Mouse (Mus musculus): ENCODE measurements around the gene Lrit2. TPM values are rescaled to one million over a fixed set of nuclear protein-coding genes. Genes with fewer than 3 reads are reported as not detected.

Gene Lrit2
- polyA plus RNA-seq, 1 experiment from 2014 or later: not detected

GRCm38 (mm10) chr14:37094436-37094835, 26.7 kb downstream of the Lrit2 start:
- Histone ChIP-seq H3K9me3 (replicated peaks) (no peaks in the 10 kb centered on the region), H3K4me1 (peaks cover 9% of the 10 kb centered on the region), H3K36me3 (no peaks in the 10 kb centered on the region), H3K27ac (no peak overlapping the region), H3K27me3 (peaks cover 29% of the 10 kb centered on the region), H3K9ac (no peak overlapping the region), H3K4me3 (no peak overlapping the region), H3K4me2 (replicated peaks) (no peak overlapping the region)
- 66% methylated on average over 6 of the region's 6 CpGs for WGBS
- no peak for ATAC-seq (ENCODE audit: low FRiP score)

DNA sequence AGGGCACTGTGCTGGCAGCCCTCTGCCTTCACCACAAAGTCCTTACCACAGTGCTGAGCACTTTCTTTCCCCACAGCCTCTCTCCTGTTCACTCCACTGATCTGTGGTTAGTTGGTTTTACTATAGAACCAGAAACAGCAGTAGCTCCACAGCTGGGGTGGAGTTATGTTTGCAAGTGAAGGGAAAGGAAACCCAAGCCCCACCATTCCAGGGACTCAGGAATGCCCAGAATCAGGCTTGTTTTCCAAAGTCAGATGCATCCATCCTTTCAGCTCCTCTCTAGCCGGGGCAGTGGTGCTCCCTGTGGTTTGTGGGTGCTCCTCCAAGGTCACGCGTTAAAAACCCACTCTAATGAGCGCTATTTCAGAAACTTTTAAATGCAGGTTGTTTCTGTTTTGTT, 27.8 kb downstream of the Lrit2 start:
- no peak for ATAC-seq (ENCODE audit: low FRiP score)
- Histone ChIP-seq H3K27me3 (peaks cover 30% of the 10 kb centered on the region), H3K9ac (no peak overlapping the region), H3K4me3 (no peak overlapping the region), H3K9me3 (replicated peaks) (no peaks in the 10 kb centered on the region), H3K36me3 (no peaks in the 10 kb centered on the region), H3K27ac (no peak overlapping the region), H3K4me2 (replicated peaks) (no peak overlapping the region), H3K4me1 (peaks cover 9% of the 10 kb centered on the region)
- WGBS: 82% methylated on average over 4 of the region's 4 CpGs

DNA sequence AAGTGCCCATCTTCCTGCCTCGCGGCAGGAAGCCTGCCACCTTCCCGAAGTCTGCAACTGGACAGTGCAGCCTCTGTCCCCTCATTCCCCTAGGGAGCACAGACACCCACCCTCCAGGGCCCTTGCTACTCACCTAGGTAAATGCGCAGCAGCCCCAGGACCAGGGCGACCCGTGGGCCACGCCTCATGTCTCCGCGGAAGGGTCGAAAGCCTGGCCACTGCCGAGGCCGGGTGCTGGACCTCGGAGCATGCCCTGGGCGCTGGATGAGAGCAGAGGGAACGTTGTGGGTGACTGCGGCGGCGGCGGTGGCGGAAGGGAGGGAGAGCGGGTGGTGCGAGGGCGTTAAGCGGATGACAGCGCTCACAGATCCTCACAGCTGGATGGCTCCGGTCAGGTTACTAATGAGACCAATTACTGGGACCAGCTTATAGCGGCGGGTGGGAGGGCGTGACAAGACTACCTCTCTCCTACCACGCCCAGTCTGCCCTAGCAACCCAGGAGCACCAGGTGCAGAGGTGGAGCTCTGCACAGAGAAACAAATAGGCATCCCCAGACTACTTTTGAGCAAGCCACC, 30.3 kb downstream of the Lrit2 start, which contains the start of gene Cdhr1:
Cdhr1 (minus strand) TSS at position 392 of the 575 bp plus-strand sequence.
- Histone ChIP-seq H3K9ac (peak within 1 kb of the TSS; percentile 53), H3K27me3 (peaks cover 30% of the 10 kb centered on the region), H3K27ac (no peak within 1 kb of the TSS), H3K4me2 (replicated peaks) (peak within 1 kb of the TSS; percentile 79), H3K4me1 (peaks cover 9% of the 10 kb centered on the region), H3K9me3 (replicated peaks) (no peaks in the 10 kb centered on the region), H3K4me3 (peak within 1 kb of the TSS; percentile 38), H3K36me3 (no peaks in the 10 kb centered on the region)
- whole genome bisulfite sequencing: 1% methylated on average over 30 of the region's 30 CpGs
- peak; percentile 80 for ATAC-seq (ENCODE audit: low FRiP score)

DNA sequence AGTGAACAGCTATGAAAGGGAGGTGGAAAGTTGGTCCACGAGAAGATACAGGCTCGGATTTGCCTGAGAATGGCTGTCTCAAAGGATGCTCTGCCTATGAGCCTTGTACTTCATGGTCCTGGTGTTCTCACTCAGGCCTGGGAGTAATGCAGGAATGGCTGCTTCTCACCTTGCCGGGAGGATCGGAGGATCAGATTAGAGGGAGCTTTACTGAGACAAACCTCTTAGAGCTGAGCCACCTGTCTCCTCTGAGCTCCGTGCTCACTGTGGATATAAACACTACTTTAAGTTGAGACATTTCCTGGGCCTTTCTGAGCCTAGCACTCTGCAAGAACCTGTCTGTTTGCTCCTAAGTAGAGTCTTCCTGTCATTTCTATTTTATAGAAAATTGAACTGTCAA, 33.8 kb downstream of the Lrit2 start:
- peaks cover 9% of the 10 kb centered on the region for H3K4me1 ChIP-seq
- 82% methylated on average over 5 of the region's 5 CpGs for WGBS
- no peak overlapping the region for H3K27ac ChIP-seq
- H3K9me3 ChIP-seq (replicated peaks): no peaks in the 10 kb centered on the region
- no peak for ATAC-seq (ENCODE audit: low FRiP score)
- H3K36me3 ChIP-seq: no peaks in the 10 kb centered on the region
- H3K9ac ChIP-seq: no peak overlapping the region
- H3K4me3 ChIP-seq: no peak overlapping the region
- peaks cover 28% of the 10 kb centered on the region for H3K27me3 ChIP-seq
- H3K4me2 ChIP-seq (replicated peaks): no peak overlapping the region

- WGBS: 83% methylated on average over 3 of the region's 3 CpGs
- no peak overlapping the region for H3K4me3 ChIP-seq
- no peak for ATAC-seq (ENCODE audit: low FRiP score)
- peaks cover 19% of the 10 kb centered on the region for H3K27me3 ChIP-seq
- no peaks in the 10 kb centered on the region for H3K9me3 ChIP-seq (replicated peaks)
- no peak overlapping the region for H3K9ac ChIP-seq
- H3K36me3 ChIP-seq: no peaks in the 10 kb centered on the region
- H3K4me1 ChIP-seq: peaks cover 9% of the 10 kb centered on the region
- H3K4me2 ChIP-seq (replicated peaks): no peak overlapping the region
- H3K27ac ChIP-seq: no peak overlapping the region
These were observed 34.8 kb downstream of the Lrit2 start for GRCm38 (mm10) chr14:37102484-37102883.

DNA sequence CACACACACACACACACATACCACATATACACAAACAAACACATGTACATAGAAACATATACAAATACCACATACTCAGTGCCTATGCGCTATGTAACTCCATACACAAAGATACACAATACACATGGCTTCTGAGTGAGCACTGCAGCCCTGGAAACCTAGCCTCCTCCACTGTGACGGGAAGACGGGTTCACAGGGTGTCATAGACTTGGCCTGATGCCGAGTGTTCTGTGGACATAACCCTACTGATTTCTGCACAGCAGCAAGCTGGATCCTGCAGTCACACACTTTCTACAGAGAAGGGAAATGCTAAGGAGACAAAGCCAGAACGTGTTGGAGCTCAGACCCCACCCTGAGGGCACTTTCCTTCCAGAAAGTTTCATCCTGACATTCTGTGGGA, 37.0 kb downstream of the Lrit2 start:
- H3K9ac ChIP-seq: no peak overlapping the region
- H3K4me2 ChIP-seq (replicated peaks): no peak overlapping the region
- no peak overlapping the region for H3K27ac ChIP-seq
- 67% methylated on average over 5 of the region's 5 CpGs for WGBS
- no peak for ATAC-seq (ENCODE audit: low FRiP score)
- H3K4me1 ChIP-seq: no peaks in the 10 kb centered on the region
- H3K27me3 ChIP-seq: no peaks in the 10 kb centered on the region
- H3K4me3 ChIP-seq: no peak overlapping the region
- H3K36me3 ChIP-seq: no peaks in the 10 kb centered on the region
- no peaks in the 10 kb centered on the region for H3K9me3 ChIP-seq (replicated peaks)

DNA sequence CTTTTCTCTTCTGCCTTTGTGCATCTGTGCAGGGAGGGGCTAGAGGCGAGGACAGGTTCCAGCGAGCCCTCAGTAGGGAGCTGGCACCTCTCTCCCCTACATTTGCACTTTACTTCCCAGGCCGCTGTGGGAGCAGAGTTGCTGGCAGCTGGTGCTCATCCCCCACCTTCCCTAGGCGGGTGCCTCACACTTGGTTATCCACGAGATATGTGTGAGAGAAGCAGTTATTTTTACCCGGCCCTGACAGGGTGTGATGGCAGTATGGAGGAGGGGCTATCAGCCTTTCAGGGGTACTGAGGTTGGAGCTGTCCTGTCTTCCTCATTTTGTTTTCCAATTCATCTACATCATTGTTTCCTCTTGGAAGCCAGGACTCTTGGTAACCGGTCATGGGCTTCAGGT, 38.1 kb downstream of the Lrit2 start:
- Histone ChIP-seq H3K4me1 (no peaks in the 10 kb centered on the region), H3K27me3 (no peaks in the 10 kb centered on the region), H3K4me2 (replicated peaks) (no peak overlapping the region), H3K9ac (no peak overlapping the region), H3K4me3 (no peak overlapping the region), H3K9me3 (replicated peaks) (no peaks in the 10 kb centered on the region), H3K27ac (no peak overlapping the region), H3K36me3 (no peaks in the 10 kb centered on the region)
- no peak for ATAC-seq (ENCODE audit: low FRiP score)
- WGBS: 29% methylated on average over 7 of the region's 7 CpGs

- H3K4me3 ChIP-seq: no peak overlapping the region
- ATAC-seq (ENCODE audit: low FRiP score): no peak
- H3K9me3 ChIP-seq (replicated peaks): no peaks in the 10 kb centered on the region
- WGBS: 88% methylated on average over 8 of the region's 8 CpGs
- H3K36me3 ChIP-seq: no peaks in the 10 kb centered on the region
- no peaks in the 10 kb centered on the region for H3K4me1 ChIP-seq
- no peak overlapping the region for H3K27ac ChIP-seq
- no peaks in the 10 kb centered on the region for H3K27me3 ChIP-seq
- H3K9ac ChIP-seq: no peak overlapping the region
- no peak overlapping the region for H3K4me2 ChIP-seq (replicated peaks)
These were observed 41.7 kb downstream of the Lrit2 start for GRCm38 (mm10) chr14:37109460-37109859.

GRCm38 (mm10) chr14:37109975-37110374, 42.2 kb downstream of the Lrit2 start:
- 76% methylated on average over 9 of the region's 9 CpGs for WGBS
- no peak for ATAC-seq (ENCODE audit: low FRiP score)
- H3K36me3 ChIP-seq: no peaks in the 10 kb centered on the region

GRCm38 (mm10) chr14:37110456-37110855, 42.7 kb downstream of the Lrit2 start:
- 86% methylated on average over 2 of the region's 2 CpGs for WGBS
- Histone ChIP-seq H3K9ac (no peak overlapping the region), H3K27me3 (no peaks in the 10 kb centered on the region), H3K4me2 (replicated peaks) (no peak overlapping the region), H3K4me1 (no peaks in the 10 kb centered on the region), H3K36me3 (no peaks in the 10 kb centered on the region), H3K4me3 (no peak overlapping the region), H3K9me3 (replicated peaks) (no peaks in the 10 kb centered on the region), H3K27ac (no peak overlapping the region)
- no peak for ATAC-seq (ENCODE audit: low FRiP score)

More at GRCm38 (mm10) chr14:37109975-37110374, 42.2 kb downstream of the Lrit2 start:
- no peak overlapping the region for H3K4me2 ChIP-seq (replicated peaks)
- no peaks in the 10 kb centered on the region for H3K9me3 ChIP-seq (replicated peaks)
- H3K27ac ChIP-seq: no peak overlapping the region
- H3K27me3 ChIP-seq: no peaks in the 10 kb centered on the region
- no peak overlapping the region for H3K9ac ChIP-seq
- H3K4me3 ChIP-seq: no peak overlapping the region
- no peaks in the 10 kb centered on the region for H3K4me1 ChIP-seq

DNA sequence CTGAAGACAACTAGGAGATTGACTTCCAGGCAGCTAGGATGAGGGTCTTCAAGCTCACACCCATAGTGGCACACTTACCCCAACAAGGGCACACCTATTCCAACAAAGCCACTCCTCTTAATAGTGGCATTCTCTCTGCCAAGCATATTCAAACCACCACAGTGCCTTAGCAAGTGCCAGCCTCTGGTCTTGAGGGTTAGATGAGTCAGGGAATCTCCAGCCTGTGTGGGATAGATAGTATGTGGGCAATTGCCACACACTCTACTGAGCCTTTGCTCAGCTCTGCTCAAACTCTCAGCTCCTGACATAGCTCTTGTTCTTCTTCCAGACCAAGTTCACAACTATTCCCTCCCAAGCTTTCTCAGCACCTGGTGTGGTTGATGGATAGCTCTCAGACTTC, 43.6 kb downstream of the Lrit2 start:
- H3K4me3 ChIP-seq: no peak overlapping the region
- H3K36me3 ChIP-seq: no peaks in the 10 kb centered on the region
- ATAC-seq (ENCODE audit: low FRiP score): no peak
- no peaks in the 10 kb centered on the region for H3K9me3 ChIP-seq (replicated peaks)
- no peak overlapping the region for H3K4me2 ChIP-seq (replicated peaks)
- no peaks in the 10 kb centered on the region for H3K4me1 ChIP-seq
- H3K27me3 ChIP-seq: no peaks in the 10 kb centered on the region
- no peak overlapping the region for H3K9ac ChIP-seq
- no peak overlapping the region for H3K27ac ChIP-seq

DNA sequence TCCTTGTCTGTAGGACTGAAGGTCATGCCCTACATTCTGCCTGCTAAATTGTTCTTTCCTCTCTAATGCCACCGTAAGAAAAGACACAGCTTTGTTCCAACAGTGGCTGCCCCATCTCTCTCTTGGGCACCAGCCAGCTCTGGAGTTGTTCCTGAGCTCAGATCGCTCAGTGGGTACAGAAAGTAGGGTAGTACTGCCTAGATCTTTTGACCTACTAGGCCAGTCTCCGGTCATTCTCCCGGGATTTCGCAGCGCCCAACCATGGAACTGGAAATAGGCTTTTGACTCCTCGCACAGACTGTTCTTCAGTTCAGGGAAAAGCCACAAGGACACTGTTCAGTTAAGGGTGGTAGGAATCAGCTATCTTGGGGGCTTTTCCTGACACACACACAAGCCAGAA, 45.2 kb downstream of the Lrit2 start:
- no peak overlapping the region for H3K4me2 ChIP-seq (replicated peaks)
- H3K27ac ChIP-seq: no peak overlapping the region
- no peaks in the 10 kb centered on the region for H3K36me3 ChIP-seq
- H3K9me3 ChIP-seq (replicated peaks): no peaks in the 10 kb centered on the region
- H3K9ac ChIP-seq: no peak overlapping the region
- H3K4me3 ChIP-seq: no peak overlapping the region
- ATAC-seq (ENCODE audit: low FRiP score): no peak
- 92% methylated on average over 7 of the region's 7 CpGs for WGBS
- H3K27me3 ChIP-seq: no peaks in the 10 kb centered on the region
- H3K4me1 ChIP-seq: no peaks in the 10 kb centered on the region

- peaks cover 4% of the 10 kb centered on the region; the same call in 1 of the 2 replicates for H3K36me3 ChIP-seq
- H3K27me3 ChIP-seq: no peaks in the 10 kb centered on the region
- no peak for ATAC-seq (ENCODE audit: low FRiP score)
- H3K4me2 ChIP-seq (replicated peaks): no peak within 1 kb of the TSS
- 69% methylated on average over 3 of the region's 3 CpGs for WGBS
- H3K27ac ChIP-seq: no peak within 1 kb of the TSS
- H3K9ac ChIP-seq: no peak within 1 kb of the TSS
- no peak within 1 kb of the TSS for H3K4me3 ChIP-seq
- no peaks in the 10 kb centered on the region for H3K9me3 ChIP-seq (replicated peaks)
- H3K4me1 ChIP-seq: no peaks in the 10 kb centered on the region
These were observed 46.2 kb downstream of the Lrit2 start, which contains the start of gene 2610528A11Rik for GRCm38 (mm10) chr14:37113922-37114321. Gene 2610528A11Rik, minus strand, starts transcription at chr14:37114022.

All from hindbrain, embryonic 12.5 days (tissue).